Mouse (Mus musculus): ENCODE measurements around the gene Gcnt4. TPM values are rescaled to one million over a fixed set of nuclear protein-coding genes. Genes with fewer than 3 reads are reported as not detected.

The Gcnt4 gene
- total RNA-seq, 1 experiment: 0.54 TPM

DNA sequence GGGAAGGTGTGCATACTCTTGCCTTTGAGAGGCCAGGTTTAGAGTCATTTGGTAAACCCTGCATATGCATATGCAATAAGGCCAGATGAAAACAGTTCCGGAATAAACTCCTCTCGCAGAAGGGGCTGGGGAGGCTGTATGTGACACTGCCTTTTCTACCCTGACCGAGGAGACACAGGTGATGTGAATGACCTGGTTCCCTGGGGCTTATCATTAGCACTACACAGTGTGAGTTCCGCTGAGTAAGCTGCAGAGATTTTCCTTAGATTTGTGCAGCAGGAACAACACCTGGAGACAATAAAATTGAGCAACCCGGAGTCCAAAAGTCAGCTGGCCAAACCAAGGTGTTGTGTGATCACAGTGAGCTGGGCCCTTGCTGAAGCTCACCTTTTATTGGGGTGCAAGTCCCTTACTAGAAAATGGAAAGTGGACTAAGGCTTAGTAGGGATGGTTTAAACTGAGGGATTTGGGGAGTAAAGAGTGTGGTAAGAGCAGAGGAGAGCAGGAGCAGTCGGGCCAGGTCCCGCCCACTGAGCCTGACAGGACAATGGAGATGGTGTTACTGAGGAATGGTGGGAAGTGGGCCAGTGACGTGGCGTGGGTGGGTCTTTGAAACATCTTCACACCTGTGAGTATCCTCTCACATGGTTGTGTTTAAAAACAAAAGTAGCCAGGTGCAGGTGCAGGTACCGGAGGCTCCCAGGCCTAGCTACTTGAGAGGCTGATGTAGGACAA, 1.7 kb downstream of the Gcnt4 start:
- H3K4me3 ChIP-seq (ENCODE audit: insufficient read depth in 1 of 2, low read depth in 1 of 2, low read length in 2 of 2, poor library complexity in 1 of 2, severe bottlenecking in 1 of 2): no peak overlapping the region
- in situ Hi-C loops (cut with MboI; ENCODE audit: low sequenced_read_pairs in 2 of 2, unreplicated experiment in 2 of 2): no loop called here
- H3K9me3 ChIP-seq (ENCODE audit: control insufficient read depth, insufficient read depth, low read depth, low read length): no peaks in the 10 kb centered on the region
- DNase-seq (ENCODE audit: low read depth, low spot score): no peak
- no peak overlapping the region for H3K27ac ChIP-seq (ENCODE audit: insufficient read depth, low read depth, low read length, poor library complexity, severe bottlenecking)
- TF ChIP-seq CHD2 (IDR thresholded peaks at IDR 0.05; ENCODE audit: low read depth, low read length): no peak
- TF ChIP-seq MAFK (IDR thresholded peaks at IDR 0.05; ENCODE audit: insufficient read depth, low read depth, low read length): no peak
- H3K9ac ChIP-seq (ENCODE audit: insufficient read depth, low read depth, low read length, poor library complexity, severe bottlenecking): no peak overlapping the region
- H3K4me1 ChIP-seq (ENCODE audit: control insufficient read depth in 2 of 2, insufficient read depth in 2 of 2, low read length in 2 of 2, poor library complexity in 1 of 2): peaks cover 0 to 4% of the 10 kb centered on the region in 2 experiments; a peak in 2 of 4 replicates
- no peaks in the 10 kb centered on the region for H3K36me3 ChIP-seq (ENCODE audit: control insufficient read depth, insufficient read depth, low read length, poor library complexity, severe bottlenecking)

DNA sequence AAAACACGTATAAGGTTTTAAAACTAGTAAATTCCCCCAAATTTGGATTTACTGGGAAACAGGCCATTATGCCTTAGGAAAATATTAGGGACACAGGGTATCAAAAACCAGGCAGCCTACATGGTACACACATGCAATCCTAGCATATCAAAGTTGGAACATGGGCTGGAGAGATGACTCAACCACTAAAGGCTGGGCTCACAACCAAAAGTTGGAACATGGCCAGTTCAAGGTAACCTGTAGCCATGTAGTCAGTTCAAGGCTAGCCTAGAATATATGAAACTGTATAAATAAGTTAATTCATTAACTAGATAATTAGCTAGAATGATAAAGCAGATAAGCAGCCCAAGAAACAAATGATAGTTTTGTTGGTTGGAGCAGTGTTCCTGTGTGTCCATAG, 3.3 kb downstream of the Gcnt4 start:
- TF ChIP-seq MAFK (IDR thresholded peaks at IDR 0.05; ENCODE audit: insufficient read depth, low read depth, low read length) (no peak), ZNF384 (IDR thresholded peaks at IDR 0.05; ENCODE audit: low read depth, low read length) (no peak), CHD2 (IDR thresholded peaks at IDR 0.05; ENCODE audit: low read depth, low read length) (no peak), HCFC1 (IDR thresholded peaks at IDR 0.05; ENCODE audit: borderline replicate concordance, insufficient read depth, low read length) (no peak), ZC3H11A (IDR thresholded peaks at IDR 0.05; ENCODE audit: borderline replicate concordance, low read depth, low read length) (no peak)
- H3K9me3 ChIP-seq (ENCODE audit: control insufficient read depth, insufficient read depth, low read depth, low read length): no peaks in the 10 kb centered on the region
- H3K36me3 ChIP-seq (ENCODE audit: control insufficient read depth, insufficient read depth, low read length, poor library complexity, severe bottlenecking): no peaks in the 10 kb centered on the region
- H3K9ac ChIP-seq (ENCODE audit: insufficient read depth, low read depth, low read length, poor library complexity, severe bottlenecking): no peak overlapping the region
- no peak overlapping the region for H3K27ac ChIP-seq (ENCODE audit: insufficient read depth, low read depth, low read length, poor library complexity, severe bottlenecking)
- H3K4me3 ChIP-seq (ENCODE audit: insufficient read depth in 1 of 2, low read depth in 1 of 2, low read length in 2 of 2, poor library complexity in 1 of 2, severe bottlenecking in 1 of 2): no peak overlapping the region
- no peak for DNase-seq (ENCODE audit: low read depth, low spot score)
- in situ Hi-C loops (cut with MboI; ENCODE audit: low sequenced_read_pairs in 2 of 2, unreplicated experiment in 2 of 2): no loop called here
- H3K4me1 ChIP-seq (ENCODE audit: control insufficient read depth in 2 of 2, insufficient read depth in 2 of 2, low read length in 2 of 2, poor library complexity in 1 of 2): peaks cover 0 to 4% of the 10 kb centered on the region in 2 experiments; a peak in 2 of 4 replicates

DNA sequence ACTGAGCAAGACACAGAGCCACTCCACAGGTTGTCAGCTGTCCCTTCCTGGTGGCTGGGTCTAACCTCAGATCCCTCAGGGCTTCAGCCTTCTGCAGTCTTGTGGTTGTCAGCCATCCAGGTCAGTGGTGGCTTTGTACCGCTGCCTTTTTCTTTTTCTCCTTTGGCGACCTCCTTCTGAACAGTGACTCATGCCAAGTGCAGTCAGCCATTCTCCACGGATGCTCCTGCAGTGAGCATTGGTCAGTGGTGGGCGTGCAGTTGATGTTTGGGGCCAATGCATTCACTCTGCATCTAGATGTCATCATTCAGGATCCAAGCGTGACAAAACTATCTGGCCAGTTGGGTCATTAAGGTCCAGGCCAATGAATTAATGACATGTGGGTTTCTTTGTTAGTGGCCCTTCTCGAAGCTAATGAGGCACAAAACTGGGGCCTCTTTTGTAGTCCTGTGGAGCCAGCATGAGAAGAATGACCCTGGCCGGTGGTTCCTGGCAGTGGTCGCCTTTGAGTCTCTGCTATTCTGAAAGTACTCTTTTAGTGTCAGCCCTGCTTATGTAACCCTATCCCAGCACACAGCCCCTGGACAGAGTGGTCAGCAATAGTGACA, 4.0 kb downstream of the Gcnt4 start:
- TF ChIP-seq MAFK (IDR thresholded peaks at IDR 0.05; ENCODE audit: insufficient read depth, low read depth, low read length) (no peak), ZNF384 (IDR thresholded peaks at IDR 0.05; ENCODE audit: low read depth, low read length) (no peak)
- in situ Hi-C loops (cut with MboI; ENCODE audit: low sequenced_read_pairs in 2 of 2, unreplicated experiment in 2 of 2): no loop called here
- H3K4me1 ChIP-seq (ENCODE audit: control insufficient read depth in 2 of 2, insufficient read depth in 2 of 2, low read length in 2 of 2, poor library complexity in 1 of 2): peaks cover 0 to 4% of the 10 kb centered on the region in 2 experiments; a peak in 2 of 4 replicates
- no peak overlapping the region for H3K9ac ChIP-seq (ENCODE audit: insufficient read depth, low read depth, low read length, poor library complexity, severe bottlenecking)
- no peak for DNase-seq (ENCODE audit: low read depth, low spot score)
- no peak overlapping the region for H3K27ac ChIP-seq (ENCODE audit: insufficient read depth, low read depth, low read length, poor library complexity, severe bottlenecking)
- no peaks in the 10 kb centered on the region for H3K36me3 ChIP-seq (ENCODE audit: control insufficient read depth, insufficient read depth, low read length, poor library complexity, severe bottlenecking)
- no peaks in the 10 kb centered on the region for H3K9me3 ChIP-seq (ENCODE audit: control insufficient read depth, insufficient read depth, low read depth, low read length)
- no peak overlapping the region for H3K4me3 ChIP-seq (ENCODE audit: insufficient read depth in 1 of 2, low read depth in 1 of 2, low read length in 2 of 2, poor library complexity in 1 of 2, severe bottlenecking in 1 of 2)

DNA sequence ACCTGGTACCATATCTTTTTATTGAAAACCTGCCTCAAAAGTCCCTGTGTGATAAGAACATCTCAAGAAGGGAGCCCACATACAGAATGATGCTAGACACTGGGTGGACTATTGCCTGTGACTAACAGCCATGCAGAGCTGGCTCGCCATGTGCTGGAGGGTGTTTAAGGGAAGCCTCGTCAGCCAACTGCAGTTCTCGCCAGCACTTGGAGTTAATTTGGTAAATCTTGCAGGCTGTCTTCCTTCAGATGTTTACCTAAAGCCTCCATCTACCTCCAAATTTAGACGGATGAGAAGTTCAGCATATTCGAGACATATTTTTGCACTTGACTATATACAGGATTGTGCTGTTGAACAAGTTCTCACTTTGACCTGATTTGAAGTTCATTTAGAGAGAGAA, 8.3 kb downstream of the Gcnt4 start:
- H3K36me3 ChIP-seq (ENCODE audit: control insufficient read depth, insufficient read depth, low read length, poor library complexity, severe bottlenecking): no peaks in the 10 kb centered on the region
- no peak overlapping the region for H3K4me3 ChIP-seq (ENCODE audit: insufficient read depth in 1 of 2, low read depth in 1 of 2, low read length in 2 of 2, poor library complexity in 1 of 2, severe bottlenecking in 1 of 2)
- H3K4me1 ChIP-seq (ENCODE audit: control insufficient read depth in 2 of 2, insufficient read depth in 2 of 2, low read length in 2 of 2, poor library complexity in 1 of 2): no peaks in the 10 kb centered on the region
- no peak for TF ChIP-seq MAFK (IDR thresholded peaks at IDR 0.05; ENCODE audit: insufficient read depth, low read depth, low read length)
- TF ChIP-seq ZNF384 (IDR thresholded peaks at IDR 0.05; ENCODE audit: low read depth, low read length): no peak
- TF ChIP-seq HCFC1 (IDR thresholded peaks at IDR 0.05; ENCODE audit: borderline replicate concordance, insufficient read depth, low read length): no peak
- no peak for TF ChIP-seq ZC3H11A (IDR thresholded peaks at IDR 0.05; ENCODE audit: borderline replicate concordance, low read depth, low read length)
- TF ChIP-seq CHD2 (IDR thresholded peaks at IDR 0.05; ENCODE audit: low read depth, low read length): no peak
- DNase-seq (ENCODE audit: low read depth, low spot score): no peak
- no peak overlapping the region for H3K9ac ChIP-seq (ENCODE audit: insufficient read depth, low read depth, low read length, poor library complexity, severe bottlenecking)
- in situ Hi-C loops (cut with MboI; ENCODE audit: low sequenced_read_pairs in 2 of 2, unreplicated experiment in 2 of 2): no loop called here
- H3K27ac ChIP-seq (ENCODE audit: insufficient read depth, low read depth, low read length, poor library complexity, severe bottlenecking): no peak overlapping the region
- H3K9me3 ChIP-seq (ENCODE audit: control insufficient read depth, insufficient read depth, low read depth, low read length): no peaks in the 10 kb centered on the region

DNA sequence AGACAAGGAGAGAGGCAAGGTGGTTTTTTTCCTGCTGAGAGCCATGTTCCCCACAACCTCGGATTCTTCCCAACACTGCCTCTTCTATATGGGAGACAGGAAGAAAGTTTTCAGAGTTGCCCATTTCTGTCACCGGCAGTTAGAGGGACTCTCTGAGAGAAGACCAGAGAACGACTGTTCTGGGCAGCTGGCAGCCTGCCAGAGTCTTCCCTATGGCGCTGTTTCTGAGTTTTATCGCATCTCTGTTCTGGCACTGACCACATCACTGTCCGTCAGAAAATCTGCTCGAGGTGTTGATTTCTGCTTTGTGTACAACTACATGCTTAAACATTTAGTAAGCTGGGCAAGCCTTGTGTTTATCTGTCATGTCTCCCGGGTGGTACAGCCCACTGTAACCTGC, 8.9 kb downstream of the Gcnt4 start:
- in situ Hi-C loops (cut with MboI; ENCODE audit: low sequenced_read_pairs in 2 of 2, unreplicated experiment in 2 of 2): no loop called here

More for the DNA sequence above, 8.9 kb downstream of the Gcnt4 start:
- DNase-seq (ENCODE audit: low read depth, low spot score): no peak
- Histone ChIP-seq H3K4me1 (ENCODE audit: control insufficient read depth in 2 of 2, insufficient read depth in 2 of 2, low read length in 2 of 2, poor library complexity in 1 of 2) (no peaks in the 10 kb centered on the region), H3K9ac (ENCODE audit: insufficient read depth, low read depth, low read length, poor library complexity, severe bottlenecking) (no peak overlapping the region), H3K4me3 (ENCODE audit: insufficient read depth in 1 of 2, low read depth in 1 of 2, low read length in 2 of 2, poor library complexity in 1 of 2, severe bottlenecking in 1 of 2) (no peak overlapping the region), H3K36me3 (ENCODE audit: control insufficient read depth, insufficient read depth, low read length, poor library complexity, severe bottlenecking) (no peaks in the 10 kb centered on the region), H3K9me3 (ENCODE audit: control insufficient read depth, insufficient read depth, low read depth, low read length) (no peaks in the 10 kb centered on the region), H3K27ac (ENCODE audit: insufficient read depth, low read depth, low read length, poor library complexity, severe bottlenecking) (no peak overlapping the region)
- TF ChIP-seq ZC3H11A (IDR thresholded peaks at IDR 0.05; ENCODE audit: borderline replicate concordance, low read depth, low read length) (no peak), ZNF384 (IDR thresholded peaks at IDR 0.05; ENCODE audit: low read depth, low read length) (no peak), HCFC1 (IDR thresholded peaks at IDR 0.05; ENCODE audit: borderline replicate concordance, insufficient read depth, low read length) (no peak), CHD2 (IDR thresholded peaks at IDR 0.05; ENCODE audit: low read depth, low read length) (no peak), MAFK (IDR thresholded peaks at IDR 0.05; ENCODE audit: insufficient read depth, low read depth, low read length) (no peak)

Data from ES-E14 (cell line).